Mouse (Mus musculus) spleen, embryonic (tissue): ENCODE measurements at regions not wholly inside any gene's neighbourhood (a gene's known extent, or its start where the extent isn't known, plus 50 kb on each side); places are given as distances from the start of the nearest gene placed in this dataset.

Experiments used
- CTCF ChIA-PET: fragments of 350-600 bp; sonication (Branson Sonifier 250); formaldehyde crosslinking; loops from one replicate; lab custom pipeline; 2022; lab: Charles Lee

GRCm38 (mm10) chr14:46221897-46222669, 157.1 kb upstream of the Gm15217 start:
- CTCF ChIA-PET = no interaction called here

DNA sequence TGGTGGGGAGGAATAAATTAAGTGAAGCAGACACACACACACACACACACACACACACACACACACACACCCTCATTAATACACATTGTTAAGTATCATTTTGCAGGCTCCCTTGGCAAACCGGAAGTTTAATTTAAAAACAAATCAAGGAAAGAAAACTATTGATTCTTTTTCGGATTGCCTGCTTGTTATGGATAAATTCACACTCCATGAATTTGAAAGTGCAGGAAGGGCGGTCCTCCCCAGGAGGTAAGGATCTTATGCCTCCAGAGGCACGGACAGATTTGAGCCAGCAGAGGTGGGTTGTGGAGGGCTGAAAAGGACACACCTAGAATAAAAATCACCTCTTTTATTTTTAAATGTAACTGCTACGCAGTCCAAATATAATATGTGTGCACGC, 156.2 kb upstream of the Gm15217 start:
- CTCF ChIA-PET = no interaction called here

GRCm38 (mm10) chr14:46224421-46224950, 154.7 kb upstream of the Gm15217 start:
- CTCF ChIA-PET = no interaction called here

DNA sequence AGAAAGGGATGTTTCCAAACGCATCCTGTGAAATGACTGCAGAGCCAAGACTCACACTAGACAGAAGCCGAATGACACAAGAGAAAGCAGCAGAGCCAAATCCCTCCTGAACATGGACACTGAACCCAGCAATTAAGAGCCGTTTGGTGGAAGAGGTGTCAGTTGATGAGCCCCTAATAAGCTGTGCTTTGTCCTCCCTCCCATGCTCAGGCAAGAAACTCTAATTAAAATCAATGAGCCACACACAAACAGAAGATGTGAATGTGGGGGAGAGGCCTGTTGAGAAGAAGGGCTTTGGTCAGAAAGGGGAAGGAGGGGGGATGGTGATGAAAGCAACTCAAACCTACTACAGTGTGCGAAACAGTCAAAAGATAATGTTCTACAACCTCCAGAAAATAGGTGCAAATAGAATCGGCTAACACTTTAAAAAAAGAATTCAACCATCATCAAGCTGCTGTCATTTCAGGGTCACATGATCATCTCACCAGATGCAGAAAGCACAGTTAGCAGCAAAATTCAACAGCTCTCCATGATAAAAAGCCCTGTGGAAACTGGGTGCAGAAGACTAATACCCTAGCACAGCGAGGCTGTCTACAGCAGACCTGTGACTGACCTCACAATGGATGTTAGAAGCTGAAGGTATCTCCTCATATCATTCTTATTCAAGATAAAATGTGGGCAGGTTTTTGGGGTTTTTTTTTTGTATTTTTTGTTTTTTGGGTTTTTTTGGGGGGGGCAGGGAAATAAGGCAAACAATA, 153.2 kb upstream of the Gm15217 start:
- CTCF ChIA-PET = no interaction called here

- CTCF ChIA-PET = no interaction called here
Observed at GRCm38 (mm10) chr14:46234040-46234439, 145.2 kb upstream of the Gm15217 start.

DNA sequence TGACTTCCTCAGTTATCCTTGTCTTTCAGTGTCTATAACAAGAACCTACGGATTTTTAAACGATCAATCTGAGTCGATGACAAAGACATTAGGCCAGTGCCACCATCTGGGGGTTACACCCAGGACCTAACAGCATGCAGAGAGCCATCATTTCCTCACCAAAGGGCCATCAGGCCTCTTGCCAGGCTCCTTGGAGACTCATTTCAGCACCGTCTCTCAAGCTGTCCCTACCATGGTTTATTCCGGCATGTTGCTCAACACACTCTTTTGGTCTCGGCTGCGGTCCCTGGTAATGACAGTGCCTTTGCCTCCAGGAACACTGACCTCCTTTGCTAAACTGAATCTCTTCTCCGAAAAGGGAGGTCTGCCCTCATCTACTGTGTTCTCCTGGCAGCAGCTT, 144.4 kb upstream of the Gm15217 start:
- CTCF ChIA-PET = no interaction called here

DNA sequence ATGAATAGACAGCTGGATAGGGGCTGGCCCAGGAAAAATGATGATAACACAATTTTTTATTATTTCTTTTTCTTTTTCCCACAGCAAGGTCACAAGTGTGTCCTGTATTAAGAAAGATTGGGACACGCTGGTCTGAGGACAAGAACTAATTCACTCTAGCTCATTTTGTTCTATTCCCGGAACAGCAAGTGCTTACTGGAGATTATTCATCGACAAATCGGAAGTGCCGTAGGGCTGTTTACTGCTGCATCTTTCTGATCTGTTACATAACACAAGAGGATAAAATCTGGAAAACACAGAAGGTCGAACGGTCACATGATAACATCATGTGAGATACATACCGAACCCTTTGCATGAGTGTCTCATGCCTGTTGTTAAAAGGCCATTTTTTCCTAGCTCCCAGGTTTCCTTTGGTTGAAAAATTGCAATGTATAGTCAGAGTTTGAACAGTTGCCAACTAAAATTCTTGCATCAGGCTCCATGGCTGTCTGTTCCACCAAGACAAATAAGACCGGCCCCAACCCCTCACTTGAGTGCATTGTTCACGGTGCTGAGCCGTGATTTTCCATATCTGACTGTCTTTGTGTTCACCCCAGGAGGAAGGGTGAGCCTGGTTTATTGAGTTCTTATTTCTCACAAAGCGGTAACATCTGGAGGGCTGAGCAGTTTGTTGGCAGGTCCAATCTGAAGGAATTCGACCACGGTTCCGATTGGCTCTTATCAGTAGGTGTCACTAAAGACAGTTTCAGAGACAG, 139.0 kb upstream of the Gm15217 start:
- CTCF ChIA-PET = no interaction called here

DNA sequence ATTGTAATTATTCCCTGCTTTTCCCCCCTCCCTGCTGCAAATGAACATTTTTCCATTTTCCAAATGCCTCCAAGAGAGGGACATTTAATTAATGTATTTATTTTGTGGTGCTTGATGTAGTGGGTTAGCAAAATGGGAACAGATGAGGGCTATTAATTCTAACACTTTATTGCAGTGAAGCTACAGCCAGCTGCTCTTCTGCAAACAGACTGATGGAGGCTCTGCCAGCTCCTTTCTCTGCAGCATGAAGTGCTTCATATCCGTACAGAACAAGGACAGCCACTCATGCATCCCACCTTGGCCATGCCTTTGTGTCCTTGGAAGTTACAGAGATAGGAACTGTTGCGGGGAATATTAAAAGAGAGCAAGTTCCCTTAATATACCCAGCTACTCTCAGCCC, 138.3 kb upstream of the Gm15217 start:
- CTCF ChIA-PET = no interaction called here

DNA sequence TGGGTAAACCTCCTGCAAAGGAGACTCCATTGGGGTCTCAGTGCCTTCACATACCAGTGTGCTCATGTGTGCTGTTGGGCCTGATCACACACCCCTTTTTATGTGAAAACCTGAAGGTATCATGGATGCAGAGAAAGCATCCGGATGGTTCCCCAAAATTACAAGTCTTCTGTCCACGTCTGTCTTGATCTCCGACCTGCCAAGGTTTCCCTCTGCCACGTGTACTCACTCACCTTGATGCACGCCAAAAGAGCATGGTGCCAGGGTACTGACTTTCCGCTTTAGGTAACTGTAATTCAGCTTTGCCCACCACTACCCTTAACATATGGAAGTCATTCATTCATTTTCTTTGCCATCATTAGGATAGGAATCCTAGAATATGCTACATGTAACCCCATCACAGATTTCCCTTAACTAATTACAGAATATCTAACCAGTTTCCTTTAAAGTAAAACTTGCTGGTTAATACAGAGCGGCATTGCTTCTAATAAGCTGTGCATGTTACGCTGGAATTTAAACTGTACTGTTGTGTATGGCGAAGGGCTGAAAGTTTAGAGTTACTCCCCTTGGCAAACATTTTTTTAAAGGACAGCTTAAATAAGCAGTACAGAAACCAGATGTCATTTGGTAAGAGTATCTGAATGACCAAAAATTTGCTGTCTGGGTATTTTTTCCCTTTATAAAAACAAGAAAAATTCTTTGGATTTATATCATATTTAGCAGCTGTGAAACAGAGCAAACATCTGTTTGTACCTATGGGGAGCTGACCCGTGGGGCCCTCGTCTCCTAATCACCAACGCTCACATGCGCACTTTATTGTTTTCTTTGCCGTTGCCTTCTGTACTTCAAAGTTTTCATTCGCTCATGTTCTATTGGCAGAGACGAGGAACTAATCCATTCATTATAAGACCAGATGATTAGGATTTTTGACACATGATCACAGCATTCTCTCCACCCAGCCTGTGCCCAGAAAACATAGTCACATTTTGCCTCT, 131.4 kb upstream of the Gm15217 start:
- CTCF ChIA-PET = interaction anchor here (0.7 kb wide), 1 partner anchor 17 kb away, joined by 3 read pairs; no protein-coding TSS in a partner anchor

DNA sequence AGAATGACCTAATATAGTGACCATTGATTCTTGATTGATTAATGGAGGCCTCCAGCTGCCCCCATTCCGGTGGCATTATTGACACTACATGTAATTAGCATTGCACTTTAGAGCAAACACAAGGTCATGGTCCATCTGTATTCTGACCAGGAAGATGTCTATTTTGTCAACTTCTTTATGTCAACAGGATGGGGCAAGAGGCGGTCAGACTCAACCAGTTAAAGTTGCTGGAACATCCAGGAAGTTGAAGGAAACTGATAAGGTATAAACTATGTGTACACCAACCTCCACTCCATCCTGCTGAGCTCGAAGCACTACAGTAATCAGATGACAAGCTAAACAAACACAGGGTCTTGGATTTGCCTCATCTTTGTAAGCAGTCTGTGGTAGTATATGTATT, 130.1 kb upstream of the Gm15217 start:
- CTCF ChIA-PET = no interaction called here

DNA sequence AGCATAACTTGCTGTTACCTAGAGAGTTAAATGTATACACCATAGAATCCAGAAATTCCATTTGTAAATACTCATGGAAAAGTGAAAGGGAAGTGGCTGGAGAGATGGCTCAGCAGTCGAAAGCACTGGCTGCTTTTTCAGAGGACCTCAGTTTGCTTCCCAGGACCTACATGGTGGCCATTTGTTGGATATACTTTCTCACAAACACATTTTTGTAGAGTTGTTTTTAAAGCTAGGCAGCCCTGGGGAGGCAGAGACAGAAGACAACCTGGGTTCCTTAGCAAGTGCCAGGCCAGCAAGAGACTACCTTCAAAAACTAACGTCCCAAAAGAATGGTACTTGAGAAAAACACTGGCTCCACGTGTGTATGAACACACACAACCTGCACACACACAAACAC, 124.0 kb upstream of the Gm15217 start:
- CTCF ChIA-PET = no interaction called here

GRCm38 (mm10) chr14:46256336-46256735, 122.9 kb upstream of the Gm15217 start:
- CTCF ChIA-PET = no interaction called here

GRCm38 (mm10) chr14:46257311-46257710, 121.9 kb upstream of the Gm15217 start:
- CTCF ChIA-PET = no interaction called here

GRCm38 (mm10) chr14:46258551-46258950, 120.7 kb upstream of the Gm15217 start:
- CTCF ChIA-PET = no interaction called here

- CTCF ChIA-PET = no interaction called here
Observed at GRCm38 (mm10) chr14:46260291-46260980, 118.8 kb upstream of the Gm15217 start.

GRCm38 (mm10) chr14:46275455-46275854, 103.8 kb upstream of the Gm15217 start:
- CTCF ChIA-PET = no interaction called here

GRCm38 (mm10) chr14:46276926-46277831, 102.0 kb upstream of the Gm15217 start:
- CTCF ChIA-PET = no interaction called here

GRCm38 (mm10) chr14:46277832-46278611, 101.2 kb upstream of the Gm15217 start:
- CTCF ChIA-PET = no interaction called here
